Mouse (Mus musculus) embryonic stem cell, embryonic (primary cell): ENCODE results near the gene E030025P04Rik.

Experiments used
- CTCF ChIA-PET, 4 experiments: fragments of 300-600 bp in 2 of 4; fragments of 350-600 bp in 2 of 4; sonication (Branson Sonifier 250); formaldehyde crosslinking; loops; one replicate each; lab custom pipeline; 2022; ENCODE audit warnings: inconsistent platforms in 2 of 4; lab: Charles Lee
- POLR2A ChIA-PET, 4 experiments: fragments of 300-600 bp in 2 of 4; fragments of 350-600 bp in 2 of 4; sonication (Branson Sonifier 250); formaldehyde crosslinking; loops; one replicate each; lab custom pipeline; 2022; ENCODE audit warnings: antibody characterized with exemption in 4 of 4, inconsistent platforms in 1 of 4; lab: Charles Lee

E030025P04Rik gene

GRCm38 (mm10) chr11:109144236-109144635, at the start of gene E030025P04Rik:
Gene E030025P04Rik (minus strand): TSS chr11:109144369.
- POLR2A ChIA-PET: no interaction called here
- CTCF ChIA-PET: no interaction called here

- POLR2A ChIA-PET: interaction anchor here in 3 of 4 experiments (0.6 to 0.7 kb wide), 3 partner anchors 30 to 465 kb away, joined by 3 to 4 read pairs (median 4); no protein-coding TSS in a partner anchor
These were observed 48.7 kb upstream of the E030025P04Rik start for GRCm38 (mm10) chr11:109192673-109193557.

GRCm38 (mm10) chr11:109188235-109188634, 44.1 kb upstream of the E030025P04Rik start:
- CTCF ChIA-PET: no interaction called here
- POLR2A ChIA-PET: interaction anchor here in 1 of 4 experiments (0.7 kb wide), 1 partner anchor 373 kb away, joined by 3 read pairs; no protein-coding TSS in a partner anchor

More at GRCm38 (mm10) chr11:109192673-109193557, 48.7 kb upstream of the E030025P04Rik start:
- CTCF ChIA-PET: interaction anchor here (0.5 to 1.9 kb wide), 36 partner anchors 11 to 1117 kb away, joined by 3 to 28 read pairs (median 4); partner anchors contain the start of genes Cep112 (in 1 of the 4) and Fam20a (in 1 of the 4)

GRCm38 (mm10) chr11:109187631-109188184, 43.5 kb upstream of the E030025P04Rik start:
- ChIA-PET POLR2A (no interaction called here), CTCF (interaction anchor here in 2 of 4 experiments (0.5 to 0.6 kb wide), 2 partner anchors 117 to 1773 kb away, joined by 3 read pairs; no protein-coding TSS in a partner anchor)

- POLR2A ChIA-PET: interaction anchor here in 1 of 4 experiments (0.5 kb wide), 1 partner anchor 964 kb away, joined by 4 read pairs; no protein-coding TSS in a partner anchor
- CTCF ChIA-PET: interaction anchor here in 1 of 4 experiments (0.6 kb wide), 1 partner anchor 249 kb away, joined by 4 read pairs; no protein-coding TSS in a partner anchor
These were observed 36.9 kb upstream of the E030025P04Rik start for GRCm38 (mm10) chr11:109181118-109181517.

- ChIA-PET POLR2A (no interaction called here), CTCF (no interaction called here)
These were observed 36.1 kb upstream of the E030025P04Rik start for GRCm38 (mm10) chr11:109180290-109180689.

GRCm38 (mm10) chr11:109178788-109179518, 34.8 kb upstream of the E030025P04Rik start:
- CTCF ChIA-PET: interaction anchor here in 3 of 4 experiments (0.5 to 1.0 kb wide), 5 partner anchors 152 to 1151 kb away, joined by 3 to 9 read pairs (median 3); no protein-coding TSS in a partner anchor

GRCm38 (mm10) chr11:109175376-109175969, 31.3 kb upstream of the E030025P04Rik start:
- CTCF ChIA-PET: interaction anchor here in 2 of 4 experiments (1.0 to 1.1 kb wide), 2 partner anchors 24 to 256 kb away, joined by 3 to 5 read pairs; partner anchors contain the start of gene Axin2 (in 1 of the 2)
- POLR2A ChIA-PET: no interaction called here

More at GRCm38 (mm10) chr11:109178788-109179518, 34.8 kb upstream of the E030025P04Rik start:
- POLR2A ChIA-PET: no interaction called here

- ChIA-PET CTCF (interaction anchor here (0.5 to 3.0 kb wide), 9 partner anchors 18 to 1383 kb away, joined by 3 to 12 read pairs (median 5); no protein-coding TSS in a partner anchor), POLR2A (no interaction called here)
These were observed 28.1 kb upstream of the E030025P04Rik start for GRCm38 (mm10) chr11:109172224-109172623.

GRCm38 (mm10) chr11:109170771-109171170, 26.6 kb upstream of the E030025P04Rik start:
- ChIA-PET POLR2A (interaction anchor here in 1 of 4 experiments (0.7 kb wide), 1 partner anchor 42 kb away, joined by 3 read pairs; no protein-coding TSS in a partner anchor), CTCF (interaction anchor here (0.5 to 3.0 kb wide), 7 partner anchors 23 to 721 kb away, joined by 3 to 12 read pairs (median 5); no protein-coding TSS in a partner anchor)

GRCm38 (mm10) chr11:109157694-109158093, 13.5 kb upstream of the E030025P04Rik start:
- CTCF ChIA-PET: no interaction called here
- POLR2A ChIA-PET: no interaction called here

- ChIA-PET POLR2A (no interaction called here), CTCF (interaction anchor here in 1 of 4 experiments (0.6 kb wide), 1 partner anchor 554 kb away, joined by 4 read pairs; no protein-coding TSS in a partner anchor)
These were observed 747 bp upstream of the E030025P04Rik start for GRCm38 (mm10) chr11:109144890-109145341.

- POLR2A ChIA-PET: no interaction called here
- CTCF ChIA-PET: interaction anchor here in 2 of 4 experiments (0.7 to 1.3 kb wide), 2 partner anchors 67 to 79 kb away, joined by 3 to 6 read pairs; no protein-coding TSS in a partner anchor
These were observed 17.7 kb downstream of the E030025P04Rik start for GRCm38 (mm10) chr11:109126482-109126881.

- ChIA-PET POLR2A (no interaction called here), CTCF (interaction anchor here in 1 of 4 experiments (1.3 kb wide), 1 partner anchor 68 kb away, joined by 6 read pairs; no protein-coding TSS in a partner anchor)
These were observed 18.7 kb downstream of the E030025P04Rik start for GRCm38 (mm10) chr11:109125451-109125850.

- ChIA-PET CTCF (interaction anchor here (0.6 to 1.4 kb wide), 15 partner anchors 14 to 935 kb away, joined by 3 to 12 read pairs (median 3); no protein-coding TSS in a partner anchor), POLR2A (interaction anchor here in 2 of 4 experiments (0.6 to 0.7 kb wide), 2 partner anchors 278 to 675 kb away, joined by 3 read pairs; no protein-coding TSS in a partner anchor)
These were observed 19.9 kb downstream of the E030025P04Rik start for GRCm38 (mm10) chr11:109124284-109124683.

- POLR2A ChIA-PET: interaction anchor here in 1 of 4 experiments (1.0 kb wide), 1 partner anchor 41 kb away, joined by 3 read pairs; no protein-coding TSS in a partner anchor
- CTCF ChIA-PET: interaction anchor here in 3 of 4 experiments (0.5 to 0.6 kb wide), 3 partner anchors 14 to 660 kb away, joined by 3 read pairs; no protein-coding TSS in a partner anchor
These were observed 34.3 kb downstream of the E030025P04Rik start for GRCm38 (mm10) chr11:109109826-109110346.

GRCm38 (mm10) chr11:109109056-109109455, 35.1 kb downstream of the E030025P04Rik start:
- CTCF ChIA-PET: no interaction called here

More at GRCm38 (mm10) chr11:109109056-109109455, 35.1 kb downstream of the E030025P04Rik start:
- POLR2A ChIA-PET: interaction anchor here in 1 of 4 experiments (1.0 kb wide), 1 partner anchor 40 kb away, joined by 3 read pairs; no protein-coding TSS in a partner anchor
